Mouse (Mus musculus) heart, embryonic 16.5 days (tissue): ENCODE measurements around the gene Creb3. TPM values are rescaled to one million over a fixed set of nuclear protein-coding genes. Genes with fewer than 3 reads are reported as not detected.
"Not testable (repeated sequence)": the region's sequence is repeated elsewhere in the genome, so short reads cannot be mapped to it uniquely, and the experiment has no call there.

Experiments
- ATAC-seq: fragments of 200-750 bp; cut with Nextera tagmentation; replicated peaks from 2 replicates; pipeline ENCODE4 v1.8.0; 2017; ENCODE audit warnings: moderate number of reproducible peaks; ENCODE audit not compliant: insufficient read depth, low FRiP score; ENCODE audit errors: extremely low read depth
- H3K27ac ChIP-seq: fragments of 300-500 bp; sonication (generic); 2 replicates; pipeline ENCODE4 v1.5.1; 2014; ENCODE audit warnings: mild to moderate bottlenecking, low read length, control low read depth, moderate library complexity
- H3K27me3 ChIP-seq: fragments of 300-500 bp; sonication (generic); 2 replicates; pipeline ENCODE4 v1.6.1; 2014; ENCODE audit warnings: low read length, mixed read lengths; ENCODE audit not compliant: control insufficient read depth, insufficient read depth
- H3K36me3 ChIP-seq: fragments of 300-500 bp; sonication (generic); 2 replicates; pipeline ENCODE4 v1.6.1; 2014; ENCODE audit not compliant: control insufficient read depth, insufficient read depth
- H3K4me1 ChIP-seq: fragments of 300-500 bp; sonication (generic); 2 replicates; pipeline ENCODE4 v1.6.1; 2014; ENCODE audit warnings: low read length, mixed read lengths; ENCODE audit not compliant: control insufficient read depth, insufficient read depth
- H3K4me2 ChIP-seq: fragments of 300-500 bp; sonication (generic); 2 replicates; pipeline ENCODE4 v1.6.1; 2014; ENCODE audit warnings: low read depth, mild to moderate bottlenecking, control low read depth, low read length
- H3K4me3 ChIP-seq: fragments of 300-500 bp; sonication (generic); 2 replicates; pipeline ENCODE4 v1.5.1; 2014; ENCODE audit warnings: mild to moderate bottlenecking, control low read depth, low read length
- H3K9ac ChIP-seq: fragments of 300-500 bp; sonication (generic); 2 replicates; pipeline ENCODE4 v1.6.1; 2014; ENCODE audit warnings: low read length, control low read depth
- H3K9me3 ChIP-seq: fragments of 300-500 bp; sonication (generic); replicated peaks from 2 replicates; pipeline ENCODE4 v1.6.1; 2016; ENCODE audit warnings: low read length; ENCODE audit not compliant: control insufficient read depth
- WGBS: fragments of 180-500 bp; shearing (Covaris S2); extraction: QIAGEN DNeasy Blood & Tissue Kit; methylation state at CpG from one replicate; pipeline ENCODE4 v1.1.7; 2014; 5-methylcytosine and 5-hydroxymethylcytosine counted together
- polyA plus RNA-seq: library from polyadenylated mRNA; unstranded; fragments of >200 nt; fragmentation: Nextera tagmentation; extraction: Ambion mirVana; gene quantifications from 2 replicates; pipeline ENCODE4 v1.2.1, GENCODE M21; 2015

Creb3 gene
- polyA plus RNA-seq, 1 experiment from 2014 or later = 60.3 TPM

- H3K9me3 ChIP-seq = peaks cover 6% of the 10 kb centered on the region
- H3K4me3 ChIP-seq = no peak overlapping the region
- H3K27me3 ChIP-seq = no peaks in the 10 kb centered on the region
- no peak overlapping the region for H3K4me2 ChIP-seq
- H3K27ac ChIP-seq = no peak overlapping the region
- no peak for ATAC-seq
- 89% methylated on average over 12 of the region's 12 CpGs for WGBS
- no peak overlapping the region for H3K9ac ChIP-seq
- H3K4me1 ChIP-seq = no peaks in the 10 kb centered on the region; the same call in 1 of the 2 replicates
- H3K36me3 ChIP-seq = peaks cover 95% of the 10 kb centered on the region
Measured at GRCm38 (mm10) chr4:43549055-43549454, 13.1 kb upstream of the Creb3 start.

- not testable (repeated sequence) for H3K27me3 ChIP-seq, H3K4me2 ChIP-seq, H3K4me1 ChIP-seq, H3K9ac ChIP-seq, H3K9me3 ChIP-seq, H3K27ac ChIP-seq, H3K4me3 ChIP-seq, ATAC-seq
- WGBS = 79% methylated on average over 6 of the region's 6 CpGs
- H3K36me3 ChIP-seq = peaks cover 91% of the 10 kb centered on the region
Measured at GRCm38 (mm10) chr4:43551854-43552253, 10.3 kb upstream of the Creb3 start.

GRCm38 (mm10) chr4:43552437-43552836, 9.7 kb upstream of the Creb3 start:
- 99% methylated on average over 5 of the region's 5 CpGs for WGBS
- no peak for ATAC-seq
- H3K36me3 ChIP-seq = peaks cover 86% of the 10 kb centered on the region

GRCm38 (mm10) chr4:43553891-43554290, 8.2 kb upstream of the Creb3 start:
- H3K9ac ChIP-seq = no peak overlapping the region
- H3K27me3 ChIP-seq = no peaks in the 10 kb centered on the region
- peaks cover 76% of the 10 kb centered on the region for H3K36me3 ChIP-seq
- H3K4me1 ChIP-seq = peaks cover 18% of the 10 kb centered on the region
- peaks cover 6% of the 10 kb centered on the region for H3K9me3 ChIP-seq
- no peak for ATAC-seq
- no peak overlapping the region for H3K4me3 ChIP-seq
- no peak overlapping the region for H3K27ac ChIP-seq
- no peak overlapping the region for H3K4me2 ChIP-seq

More at GRCm38 (mm10) chr4:43552437-43552836, 9.7 kb upstream of the Creb3 start:
- Histone ChIP-seq H3K9ac (no peak overlapping the region), H3K27me3 (no peaks in the 10 kb centered on the region), H3K4me2 (no peak overlapping the region), H3K4me3 (no peak overlapping the region), H3K9me3 (peaks cover 6% of the 10 kb centered on the region), H3K4me1 (peaks cover 4% of the 10 kb centered on the region), H3K27ac (no peak overlapping the region)

GRCm38 (mm10) chr4:43555926-43556325, 6.2 kb upstream of the Creb3 start:
- ATAC-seq = no peak
- 94% methylated on average over 7 of the region's 7 CpGs for WGBS
- no peak overlapping the region for H3K4me2 ChIP-seq
- peaks cover 6% of the 10 kb centered on the region for H3K9me3 ChIP-seq
- peaks cover 38% of the 10 kb centered on the region for H3K4me1 ChIP-seq
- H3K27me3 ChIP-seq = no peaks in the 10 kb centered on the region
- no peak overlapping the region for H3K9ac ChIP-seq
- H3K4me3 ChIP-seq = no peak overlapping the region
- H3K36me3 ChIP-seq = peaks cover 56% of the 10 kb centered on the region
- no peak overlapping the region for H3K27ac ChIP-seq

GRCm38 (mm10) chr4:43558028-43558630, 4.0 kb upstream of the Creb3 start:
- no peaks in the 10 kb centered on the region for H3K27me3 ChIP-seq
- no peaks in the 10 kb centered on the region for H3K9me3 ChIP-seq
- WGBS = 4% methylated on average over 5 of the region's 5 CpGs
- peaks cover 34% of the 10 kb centered on the region for H3K36me3 ChIP-seq
- peaks cover 39% of the 10 kb centered on the region for H3K4me1 ChIP-seq
- ATAC-seq = peak; percentile 25; the same call in 1 of the 2 replicates
- peak overlapping the region; percentile 93 for H3K4me2 ChIP-seq
- H3K4me3 ChIP-seq = peak overlapping the region; percentile 98
- H3K27ac ChIP-seq = peak overlapping the region; percentile 100
- peak overlapping the region; percentile 100 for H3K9ac ChIP-seq

- peak overlapping the region; percentile 98 for H3K4me3 ChIP-seq
- peaks cover 46% of the 10 kb centered on the region for H3K4me1 ChIP-seq
- peak overlapping the region; percentile 93 for H3K4me2 ChIP-seq
- no peaks in the 10 kb centered on the region for H3K9me3 ChIP-seq
- peak overlapping the region; percentile 100 for H3K9ac ChIP-seq
- H3K36me3 ChIP-seq = peaks cover 28% of the 10 kb centered on the region
- H3K27ac ChIP-seq = peak overlapping the region; percentile 100
- WGBS = 10% methylated on average over 13 of the region's 13 CpGs
- peak; percentile 39 for ATAC-seq
- H3K27me3 ChIP-seq = no peaks in the 10 kb centered on the region
Measured at GRCm38 (mm10) chr4:43558631-43559356, 3.3 kb upstream of the Creb3 start.

GRCm38 (mm10) chr4:43559519-43560242, 2.5 kb upstream of the Creb3 start:
- H3K4me1 ChIP-seq = peaks cover 51% of the 10 kb centered on the region
- WGBS = 39% methylated on average over 13 of the region's 13 CpGs

GRCm38 (mm10) chr4:43560243-43560611, 1.9 kb upstream of the Creb3 start:
- H3K4me1 ChIP-seq = peaks cover 51% of the 10 kb centered on the region
- H3K36me3 ChIP-seq = peaks cover 23% of the 10 kb centered on the region
- H3K4me3 ChIP-seq = peak overlapping the region; percentile 98
- H3K4me2 ChIP-seq = peak overlapping the region; percentile 93
- no peaks in the 10 kb centered on the region for H3K27me3 ChIP-seq
- H3K27ac ChIP-seq = peak overlapping the region; percentile 100
- peak overlapping the region; percentile 100 for H3K9ac ChIP-seq
- H3K9me3 ChIP-seq = no peaks in the 10 kb centered on the region
- WGBS = 1% methylated on average over 6 of the region's 6 CpGs
- no peak for ATAC-seq

More at GRCm38 (mm10) chr4:43559519-43560242, 2.5 kb upstream of the Creb3 start:
- Histone ChIP-seq H3K9ac (peak overlapping the region; percentile 100), H3K9me3 (no peaks in the 10 kb centered on the region), H3K36me3 (peaks cover 23% of the 10 kb centered on the region), H3K4me3 (peak overlapping the region; percentile 98), H3K4me2 (peak overlapping the region; percentile 93), H3K27ac (peak overlapping the region; percentile 100), H3K27me3 (no peaks in the 10 kb centered on the region)
- no peak for ATAC-seq
